Mouse (Mus musculus) stomach, embryonic 14.5 days (tissue): Measurements from ENCODE around the gene Cel. TPM values are rescaled to one million over a fixed set of nuclear protein-coding genes. Genes with fewer than 3 reads are reported as not detected.
A peak's percentile ranks its signal among the peaks of the same experiment; 100 is the strongest.

Experiments used
- ATAC-seq: fragments of 200-750 bp; cut with Nextera tagmentation; 2 replicates; pipeline ENCODE4 v1.8.0; 2017; ENCODE audit warnings: low read depth, moderate TSS enrichment; ENCODE audit not compliant: insufficient number of reproducible peaks, insufficient read depth, low FRiP score
- H3K27ac ChIP-seq: fragments of 300-500 bp; sonication (generic); 2 replicates; pipeline ENCODE4 v1.5.1; 2014; ENCODE audit warnings: mild to moderate bottlenecking, low read length, moderate library complexity, mixed read lengths
- H3K27me3 ChIP-seq: fragments of 300-500 bp; sonication (generic); 2 replicates; pipeline ENCODE4 v1.6.1; 2014; ENCODE audit warnings: low read length, control low read depth, mixed read lengths; ENCODE audit not compliant: control insufficient read depth, insufficient read depth
- H3K36me3 ChIP-seq: fragments of 300-500 bp; sonication (generic); 2 replicates; pipeline ENCODE4 v1.6.1; 2014; ENCODE audit warnings: mild to moderate bottlenecking, control low read depth, low read length, moderate library complexity, mixed read lengths; ENCODE audit not compliant: control insufficient read depth, insufficient read depth
- H3K4me1 ChIP-seq: fragments of 300-500 bp; sonication (generic); 2 replicates; pipeline ENCODE4 v1.6.1; 2014; ENCODE audit warnings: low read length, control low read depth, mixed read lengths; ENCODE audit not compliant: control insufficient read depth, insufficient read depth
- H3K4me2 ChIP-seq: fragments of 300-500 bp; sonication (generic); replicated peaks from 2 replicates; pipeline ENCODE4 v1.6.1; 2014; ENCODE audit warnings: low read depth, low read length, control low read depth
- H3K4me3 ChIP-seq: fragments of 300-500 bp; sonication (generic); 2 replicates; pipeline ENCODE4 v1.5.1; 2014; ENCODE audit warnings: low read depth, low read length, control low read depth
- H3K9ac ChIP-seq: fragments of 300-500 bp; sonication (generic); replicated peaks from 2 replicates; pipeline ENCODE4 v1.6.1; 2014; ENCODE audit warnings: low read depth, mild to moderate bottlenecking, control low read depth, low read length, moderate library complexity, mixed read lengths
- H3K9me3 ChIP-seq: fragments of 300-500 bp; sonication (generic); 2 replicates; pipeline ENCODE4 v1.6.1; 2016; ENCODE audit warnings: low read depth, low read length, control low read depth; ENCODE audit not compliant: control insufficient read depth
- WGBS: fragments of 180-500 bp; shearing (Covaris S2); extraction: QIAGEN DNeasy Blood & Tissue Kit; methylation state at CpG from one replicate; pipeline ENCODE4 v1.1.7; 2014; 5-methylcytosine and 5-hydroxymethylcytosine counted together
- polyA plus RNA-seq: library from polyadenylated mRNA; unstranded; fragments of >200 nt; fragmentation: Nextera tagmentation; extraction: Ambion mirVana; gene quantifications from 2 replicates; pipeline ENCODE4 v1.2.1, GENCODE M21; 2014

Gene Cel
- polyA plus RNA-seq, 1 experiment from 2014 or later = not detected

GRCm38 (mm10) chr2:28605789-28606541 lies 42.8 kb upstream of the Cel start:
- Histone ChIP-seq H3K9ac (no peak overlapping the region), H3K4me1 (no peaks in the 10 kb centered on the region), H3K27ac (no peak overlapping the region), H3K4me3 (no peak overlapping the region), H3K9me3 (no peaks in the 10 kb centered on the region), H3K27me3 (no peaks in the 10 kb centered on the region), H3K36me3 (no peaks in the 10 kb centered on the region), H3K4me2 (no peak overlapping the region)
- 68% methylated on average over 14 of the region's 14 CpGs for WGBS
- no peak for ATAC-seq

GRCm38 (mm10) chr2:28603542-28603941 lies 40.3 kb upstream of the Cel start:
- Histone ChIP-seq H3K4me1 (peaks cover 8% of the 10 kb centered on the region), H3K4me3 (no peak overlapping the region), H3K9ac (no peak overlapping the region), H3K27ac (no peak overlapping the region), H3K27me3 (no peaks in the 10 kb centered on the region), H3K36me3 (no peaks in the 10 kb centered on the region), H3K4me2 (no peak overlapping the region), H3K9me3 (no peaks in the 10 kb centered on the region)
- no peak for ATAC-seq
- 86% methylated on average over 5 of the region's 5 CpGs for WGBS

- H3K27ac ChIP-seq = no peak overlapping the region
- ATAC-seq = peak; percentile 78; the same call in 1 of the 2 replicates
Measured at GRCm38 (mm10) chr2:28601720-28602590, 38.8 kb upstream of the Cel start.

GRCm38 (mm10) chr2:28599569-28599900 lies 36.3 kb upstream of the Cel start:
- 75% methylated on average over 6 of the region's 6 CpGs for WGBS
- Histone ChIP-seq H3K4me2 (no peak overlapping the region), H3K36me3 (no peaks in the 10 kb centered on the region), H3K4me1 (peaks cover 17% of the 10 kb centered on the region), H3K9ac (no peak overlapping the region), H3K9me3 (no peaks in the 10 kb centered on the region), H3K27ac (no peak overlapping the region), H3K27me3 (no peaks in the 10 kb centered on the region), H3K4me3 (no peak overlapping the region)
- no peak for ATAC-seq

More at GRCm38 (mm10) chr2:28601720-28602590, 38.8 kb upstream of the Cel start:
- Histone ChIP-seq H3K9me3 (no peaks in the 10 kb centered on the region), H3K4me3 (no peak overlapping the region), H3K36me3 (no peaks in the 10 kb centered on the region), H3K4me2 (no peak overlapping the region), H3K27me3 (no peaks in the 10 kb centered on the region), H3K4me1 (peaks cover 17% of the 10 kb centered on the region), H3K9ac (no peak overlapping the region)
- WGBS = 52% methylated on average over 12 of the region's 12 CpGs

- no peaks in the 10 kb centered on the region for H3K27me3 ChIP-seq
- no peak overlapping the region for H3K9ac ChIP-seq
- no peaks in the 10 kb centered on the region for H3K9me3 ChIP-seq
- H3K4me1 ChIP-seq = peaks cover 17% of the 10 kb centered on the region
- no peaks in the 10 kb centered on the region for H3K36me3 ChIP-seq
- WGBS = 56% methylated on average over 12 of the region's 12 CpGs
- ATAC-seq = no peak
- H3K4me2 ChIP-seq = no peak overlapping the region
- no peak overlapping the region for H3K27ac ChIP-seq
- no peak overlapping the region for H3K4me3 ChIP-seq
Measured at GRCm38 (mm10) chr2:28598692-28599568, 35.7 kb upstream of the Cel start.

GRCm38 (mm10) chr2:28597733-28598547 lies 34.7 kb upstream of the Cel start:
- Histone ChIP-seq H3K27me3 (no peaks in the 10 kb centered on the region), H3K4me3 (no peak overlapping the region), H3K9ac (no peak overlapping the region), H3K4me1 (peaks cover 17% of the 10 kb centered on the region), H3K27ac (no peak overlapping the region), H3K4me2 (no peak overlapping the region), H3K36me3 (no peaks in the 10 kb centered on the region), H3K9me3 (no peaks in the 10 kb centered on the region)
- 70% methylated on average over 7 of the region's 7 CpGs for WGBS
- ATAC-seq = peak; percentile 57; the same call in 1 of the 2 replicates

- Histone ChIP-seq H3K27ac (no peak overlapping the region), H3K27me3 (no peaks in the 10 kb centered on the region), H3K36me3 (no peaks in the 10 kb centered on the region), H3K9ac (no peak overlapping the region), H3K9me3 (no peaks in the 10 kb centered on the region), H3K4me1 (peaks cover 17% of the 10 kb centered on the region), H3K4me3 (no peak overlapping the region), H3K4me2 (no peak overlapping the region)
- no peak for ATAC-seq
- WGBS = 91% methylated on average over 7 of the region's 7 CpGs
Measured at GRCm38 (mm10) chr2:28596998-28597397, 33.8 kb upstream of the Cel start.
